Mouse (Mus musculus) forebrain, embryonic 15.5 days (tissue): Measurements from ENCODE around the gene Hoxd10. TPM values are rescaled to one million over a fixed set of nuclear protein-coding genes. Genes with fewer than 3 reads are reported as not detected.

Experiments used
- ATAC-seq: fragments of 200-750 bp; cut with Nextera tagmentation; replicated peaks from 2 replicates; pipeline ENCODE4 v1.8.0; 2017; ENCODE audit warnings: mild to moderate bottlenecking, moderate TSS enrichment, moderate library complexity
- H3K27ac ChIP-seq: fragments of 300-500 bp; sonication (generic); replicated peaks from 2 replicates; pipeline ENCODE4 v1.5.1; 2015; ENCODE audit warnings: mild to moderate bottlenecking, inconsistent platforms
- H3K27me3 ChIP-seq: fragments of 300-500 bp; sonication (generic); 2 replicates; pipeline ENCODE4 v1.6.1; 2015; ENCODE audit warnings: inconsistent platforms
- H3K36me3 ChIP-seq: fragments of 300-500 bp; sonication (generic); 2 replicates; pipeline ENCODE4 v1.6.1; 2015; ENCODE audit warnings: mild to moderate bottlenecking, inconsistent platforms
- H3K4me1 ChIP-seq: fragments of 300-500 bp; sonication (generic); 2 replicates; pipeline ENCODE4 v1.6.1; 2015; ENCODE audit warnings: inconsistent platforms
- H3K4me2 ChIP-seq: fragments of 300-500 bp; sonication (generic); replicated peaks from 2 replicates; pipeline ENCODE4 v1.6.1; 2015; ENCODE audit warnings: mild to moderate bottlenecking, inconsistent platforms
- H3K4me3 ChIP-seq: fragments of 300-500 bp; sonication (generic); 2 replicates; pipeline ENCODE4 v1.5.1; 2015; ENCODE audit warnings: mild to moderate bottlenecking, inconsistent platforms
- H3K9ac ChIP-seq: fragments of 300-500 bp; sonication (generic); replicated peaks from 2 replicates; pipeline ENCODE4 v1.6.1; 2015; ENCODE audit warnings: mild to moderate bottlenecking, inconsistent platforms
- H3K9me3 ChIP-seq: fragments of 300-500 bp; sonication (generic); 2 replicates; pipeline ENCODE4 v1.6.1; 2016; ENCODE audit warnings: inconsistent platforms
- whole genome bisulfite sequencing: fragments of 180-500 bp; shearing (Covaris S2); methylation state at CpG from one replicate; pipeline ENCODE4 v1.1.7; 2015; ENCODE audit warnings: mixed read lengths; 5-methylcytosine and 5-hydroxymethylcytosine counted together
- polyA plus RNA-seq: library from polyadenylated mRNA; unstranded; fragments of >200 nt; fragmentation: Nextera tagmentation; extraction: Ambion mirVana; gene quantifications from 2 replicates; pipeline ENCODE4 v1.2.1, GENCODE M21; 2015

The Hoxd10 gene
- polyA plus RNA-seq, 1 experiment from 2014 or later = not detected

- Histone ChIP-seq H3K4me2 (no peak overlapping the region), H3K4me1 (no peaks in the 10 kb centered on the region), H3K27ac (no peak overlapping the region), H3K27me3 (peaks cover 98% of the 10 kb centered on the region), H3K9ac (no peak overlapping the region), H3K4me3 (no peak overlapping the region), H3K9me3 (no peaks in the 10 kb centered on the region), H3K36me3 (no peaks in the 10 kb centered on the region)
- no peak for ATAC-seq
- WGBS = under 1% methylated on average over 43 of the region's 43 CpGs
Measured at GRCm38 (mm10) chr2:74726973-74727639, 35.4 kb downstream of the Hoxd10 start.

- H3K9me3 ChIP-seq = no peaks in the 10 kb centered on the region
- no peak overlapping the region for H3K4me3 ChIP-seq
- H3K27me3 ChIP-seq = peaks cover 97% of the 10 kb centered on the region
- H3K9ac ChIP-seq = no peak overlapping the region
- WGBS = 2% methylated on average over 25 of the region's 25 CpGs
- peaks cover 2% of the 10 kb centered on the region; the same call in 1 of the 2 replicates for H3K4me1 ChIP-seq
- no peak overlapping the region for H3K27ac ChIP-seq
- H3K4me2 ChIP-seq = no peak overlapping the region
- no peak for ATAC-seq
- no peaks in the 10 kb centered on the region for H3K36me3 ChIP-seq
Measured at GRCm38 (mm10) chr2:74727640-74728302, 36.0 kb downstream of the Hoxd10 start.

- no peak overlapping the region for H3K9ac ChIP-seq
- no peak overlapping the region for H3K4me3 ChIP-seq
- peaks cover 97% of the 10 kb centered on the region for H3K27me3 ChIP-seq
- H3K4me2 ChIP-seq = no peak overlapping the region
- H3K27ac ChIP-seq = no peak overlapping the region
- no peaks in the 10 kb centered on the region for H3K36me3 ChIP-seq
- no peaks in the 10 kb centered on the region for H3K9me3 ChIP-seq
- peaks cover 4% of the 10 kb centered on the region; the same call in 1 of the 2 replicates for H3K4me1 ChIP-seq
- WGBS = 2% methylated on average over 13 of the region's 13 CpGs
- ATAC-seq = no peak
Measured at GRCm38 (mm10) chr2:74728303-74728680, 36.6 kb downstream of the Hoxd10 start.

GRCm38 (mm10) chr2:74730331-74730730, 38.6 kb downstream of the Hoxd10 start:
- Histone ChIP-seq H3K4me3 (no peak overlapping the region), H3K9ac (no peak overlapping the region), H3K27me3 (peaks cover 97% of the 10 kb centered on the region), H3K9me3 (no peaks in the 10 kb centered on the region), H3K4me1 (peaks cover 4% of the 10 kb centered on the region; the same call in 1 of the 2 replicates), H3K27ac (no peak overlapping the region), H3K36me3 (no peaks in the 10 kb centered on the region), H3K4me2 (no peak overlapping the region)
- 2% methylated on average over 8 of the region's 8 CpGs for WGBS
- ATAC-seq = no peak

GRCm38 (mm10) chr2:74731055-74731454, 39.3 kb downstream of the Hoxd10 start:
- no peak overlapping the region for H3K27ac ChIP-seq
- H3K9ac ChIP-seq = no peak overlapping the region

GRCm38 (mm10) chr2:74731799-74732512, 40.2 kb downstream of the Hoxd10 start:
- no peak overlapping the region for H3K4me2 ChIP-seq
- H3K4me3 ChIP-seq = no peak overlapping the region
- H3K4me1 ChIP-seq = peaks cover 7% of the 10 kb centered on the region
- no peak for ATAC-seq
- no peak overlapping the region for H3K27ac ChIP-seq
- H3K27me3 ChIP-seq = peaks cover 97% of the 10 kb centered on the region
- H3K36me3 ChIP-seq = no peaks in the 10 kb centered on the region
- no peaks in the 10 kb centered on the region for H3K9me3 ChIP-seq
- H3K9ac ChIP-seq = no peak overlapping the region
- 3% methylated on average over 9 of the region's 9 CpGs for WGBS

More at GRCm38 (mm10) chr2:74731055-74731454, 39.3 kb downstream of the Hoxd10 start:
- peaks cover 97% of the 10 kb centered on the region for H3K27me3 ChIP-seq
- no peaks in the 10 kb centered on the region for H3K36me3 ChIP-seq
- ATAC-seq = no peak
- no peak overlapping the region for H3K4me2 ChIP-seq
- H3K4me1 ChIP-seq = peaks cover 5% of the 10 kb centered on the region
- no peaks in the 10 kb centered on the region for H3K9me3 ChIP-seq
- H3K4me3 ChIP-seq = no peak overlapping the region

- H3K27me3 ChIP-seq = peaks cover 97% of the 10 kb centered on the region
- no peak overlapping the region for H3K4me3 ChIP-seq
- 1% methylated on average over 52 of the region's 52 CpGs for WGBS
- no peaks in the 10 kb centered on the region for H3K9me3 ChIP-seq
- peaks cover 7% of the 10 kb centered on the region for H3K4me1 ChIP-seq
- H3K4me2 ChIP-seq = no peak overlapping the region
- no peak overlapping the region for H3K9ac ChIP-seq
- H3K27ac ChIP-seq = no peak overlapping the region
- no peak for ATAC-seq
- no peaks in the 10 kb centered on the region for H3K36me3 ChIP-seq
Measured at GRCm38 (mm10) chr2:74732513-74733316, 41.0 kb downstream of the Hoxd10 start.

- Histone ChIP-seq H3K4me1 (peaks cover 7% of the 10 kb centered on the region), H3K4me3 (no peak overlapping the region), H3K27ac (no peak overlapping the region), H3K27me3 (peaks cover 97% of the 10 kb centered on the region), H3K36me3 (no peaks in the 10 kb centered on the region), H3K9ac (no peak overlapping the region), H3K9me3 (no peaks in the 10 kb centered on the region), H3K4me2 (no peak overlapping the region)
- WGBS = 1% methylated on average over 16 of the region's 16 CpGs
- no peak for ATAC-seq
Measured at GRCm38 (mm10) chr2:74733317-74733661, 41.6 kb downstream of the Hoxd10 start.

- Histone ChIP-seq H3K4me1 (peaks cover 7% of the 10 kb centered on the region), H3K36me3 (no peaks in the 10 kb centered on the region), H3K4me3 (no peak overlapping the region), H3K27ac (no peak overlapping the region), H3K27me3 (peaks cover 97% of the 10 kb centered on the region), H3K9me3 (no peaks in the 10 kb centered on the region), H3K9ac (no peak overlapping the region), H3K4me2 (no peak overlapping the region)
- no peak for ATAC-seq
- WGBS = 0% methylated on average over 6 of the region's 6 CpGs
Measured at GRCm38 (mm10) chr2:74733765-74734164, 42.0 kb downstream of the Hoxd10 start.

- 1% methylated on average over 13 of the region's 13 CpGs for WGBS
- Histone ChIP-seq H3K4me1 (peaks cover 7% of the 10 kb centered on the region), H3K36me3 (no peaks in the 10 kb centered on the region), H3K4me3 (no peak overlapping the region), H3K9me3 (no peaks in the 10 kb centered on the region), H3K9ac (no peak overlapping the region), H3K4me2 (no peak overlapping the region), H3K27ac (no peak overlapping the region), H3K27me3 (peaks cover 97% of the 10 kb centered on the region)
- no peak for ATAC-seq
Measured at GRCm38 (mm10) chr2:74734451-74734850, 42.7 kb downstream of the Hoxd10 start.

- Histone ChIP-seq H3K4me2 (no peak overlapping the region), H3K9ac (no peak overlapping the region), H3K27ac (no peak overlapping the region), H3K27me3 (peaks cover 99% of the 10 kb centered on the region), H3K4me1 (peaks cover 7% of the 10 kb centered on the region), H3K36me3 (no peaks in the 10 kb centered on the region), H3K4me3 (no peak overlapping the region), H3K9me3 (no peaks in the 10 kb centered on the region)
- WGBS = under 1% methylated on average over 27 of the region's 27 CpGs
- no peak for ATAC-seq
Measured at GRCm38 (mm10) chr2:74734996-74735811, 43.5 kb downstream of the Hoxd10 start.
